Mouse (Mus musculus) myocyte (in vitro differentiated cells): ENCODE results near the gene Impg1.

Experiments used
- CEBPB ChIP-seq: IDR thresholded peaks from 2 replicates; pipeline ENCODE4 v1.6.1; 2011; ENCODE audit warnings: mild to moderate bottlenecking, moderate library complexity; ENCODE audit not compliant: poor library complexity, insufficient read depth, severe bottlenecking
- E2F4 ChIP-seq: IDR thresholded peaks from one replicate; pipeline ENCODE4 v1.6.1; 2011; ENCODE audit warnings: mild to moderate bottlenecking, control low read depth, moderate library complexity; ENCODE audit not compliant: insufficient read depth
- MAX ChIP-seq: IDR thresholded peaks from one replicate; pipeline ENCODE4 v1.6.1; 2011; ENCODE audit warnings: low read depth, mild to moderate bottlenecking, control low read depth
- MYOD1 ChIP-seq, 3 experiments: IDR thresholded peaks; one replicate each; pipeline ENCODE4 v1.6.1; 2011; ENCODE audit warnings: control low read depth in 2 of 3, low read depth in 2 of 3, mild to moderate bottlenecking in 2 of 3, moderate library complexity in 1 of 3; ENCODE audit not compliant: insufficient read length in 2 of 3, control insufficient read depth in 1 of 3
- MYOG ChIP-seq, 3 experiments: IDR thresholded peaks; one replicate each; pipeline ENCODE4 v1.6.1; 2011; ENCODE audit warnings: control low read depth in 2 of 3, low read depth in 2 of 3, mild to moderate bottlenecking in 2 of 3; ENCODE audit not compliant: insufficient read length in 2 of 3, control insufficient read depth in 1 of 3, insufficient read depth in 1 of 3
- POLR2A ChIP-seq: IDR thresholded peaks from one replicate; pipeline ENCODE4 v1.6.1; 2011; ENCODE audit warnings: low read depth, mild to moderate bottlenecking, control low read depth, moderate library complexity; ENCODE audit not compliant: insufficient read length
- POLR2AphosphoS2 ChIP-seq: IDR thresholded peaks from one replicate; pipeline ENCODE4 v1.6.1; 2011; ENCODE audit warnings: low read depth, control low read depth; ENCODE audit not compliant: insufficient read length
- TCF12 ChIP-seq: IDR thresholded peaks from one replicate; pipeline ENCODE4 v1.6.1; 2011; ENCODE audit warnings: mild to moderate bottlenecking, control low read depth; ENCODE audit not compliant: poor library complexity, insufficient read depth, severe bottlenecking
- TCF3 ChIP-seq: IDR thresholded peaks from one replicate; pipeline ENCODE4 v1.6.1; 2011; ENCODE audit warnings: low read depth, control low read depth; ENCODE audit not compliant: insufficient read length
- USF1 ChIP-seq: IDR thresholded peaks from one replicate; pipeline ENCODE4 v1.6.1; 2011; ENCODE audit warnings: low read depth, mild to moderate bottlenecking, control low read depth, moderate library complexity

- TF ChIP-seq E2F4, result no peak
- no peak for TF ChIP-seq TCF3
- no peak for TF ChIP-seq MYOD1 (IDR thresholded peaks at IDR 0.05; ENCODE audit: control insufficient read depth in 1 of 3, insufficient read length in 2 of 3, low read depth in 2 of 3)
- no peak for TF ChIP-seq POLR2AphosphoS2
- TF ChIP-seq POLR2A, result no peak
- TF ChIP-seq USF1, result no peak
- no peak for TF ChIP-seq CEBPB
- TF ChIP-seq MAX, result no peak
- no peak for TF ChIP-seq MYOG (IDR thresholded peaks at IDR 0.05; ENCODE audit: control insufficient read depth in 1 of 3, insufficient read depth in 1 of 3, insufficient read length in 2 of 3, low read depth in 2 of 3)
- no peak for TF ChIP-seq TCF12
These were observed at the start of gene Impg1 for GRCm38 (mm10) chr9:80465381-80465780.
